Mouse (Mus musculus): ENCODE measurements around the gene Dnmt3a. TPM values are rescaled to one million over a fixed set of nuclear protein-coding genes. Genes with fewer than 3 reads are reported as not detected.
A peak's percentile ranks its signal among the peaks of the same experiment; 100 is the strongest.

The Dnmt3a gene
- polyA plus RNA-seq, 1 experiment from 2014 or later, result 56.5 TPM

DNA sequence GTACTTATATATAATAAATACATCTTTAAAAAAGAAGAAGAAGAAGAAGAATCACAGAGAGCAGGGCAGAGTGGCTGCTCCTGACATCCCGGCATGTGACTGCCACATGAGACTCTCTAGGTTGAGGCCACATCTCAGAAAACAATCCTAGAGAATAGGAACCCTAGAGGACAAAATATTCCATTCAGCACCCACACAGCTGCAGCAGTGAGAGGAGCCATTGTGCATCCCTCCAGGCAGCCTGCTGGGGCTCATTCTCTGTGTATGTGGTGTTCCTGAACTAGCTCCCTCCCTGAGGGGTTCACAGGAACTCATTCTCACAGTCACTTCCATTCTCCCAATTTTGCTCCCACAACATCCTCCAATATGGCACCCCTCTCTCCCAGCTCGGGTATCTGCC is 35.3 kb upstream of the Dnmt3a start:
- 79% methylated on average over 2 of the region's 2 CpGs for WGBS
- ATAC-seq (ENCODE audit: low FRiP score), result no peak

DNA sequence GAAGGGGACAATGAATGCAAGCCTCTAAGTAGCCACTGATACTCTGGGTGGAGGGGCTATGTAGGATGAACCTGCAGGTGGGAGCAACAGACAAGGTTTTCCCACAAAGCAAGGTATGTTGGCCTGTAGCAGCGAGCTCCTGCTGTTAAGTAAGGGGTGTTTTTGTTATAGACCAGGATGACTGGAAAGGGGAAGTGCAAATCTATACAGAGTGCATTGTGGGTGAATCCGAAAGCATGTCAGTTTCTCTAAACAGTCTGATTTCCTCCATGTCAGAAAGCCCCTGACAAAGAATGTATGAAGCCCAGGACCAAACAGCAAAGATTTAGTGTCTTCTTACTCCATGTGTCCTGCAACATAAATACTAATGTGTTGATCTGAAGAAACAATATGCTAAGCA is 34.7 kb upstream of the Dnmt3a start:
- DNase-seq (ENCODE audit: low spot score, missing footprints) (no peak), ATAC-seq (ENCODE audit: low FRiP score) (no peak)
- no peak overlapping the region for H3K9ac ChIP-seq (ENCODE audit: low read length)
- no peaks in the 10 kb centered on the region for H3K36me3 ChIP-seq (ENCODE audit: control insufficient read depth, insufficient read depth, low read length)
- WGBS, result 91% methylated on average over 2 of the region's 2 CpGs
- no peak overlapping the region for H3K4me3 ChIP-seq (ENCODE audit: low read depth, low read length)
- no peak overlapping the region for H3K4me2 ChIP-seq
- no peaks in the 10 kb centered on the region for H3K4me1 ChIP-seq (ENCODE audit: control insufficient read depth, insufficient read depth, low read length)
- H3K27ac ChIP-seq (ENCODE audit: low read depth, low read length), result no peak overlapping the region
- H3K9me3 ChIP-seq (ENCODE audit: control insufficient read depth, low read length), result no peaks in the 10 kb centered on the region
- no peaks in the 10 kb centered on the region for H3K27me3 ChIP-seq (ENCODE audit: control insufficient read depth, insufficient read depth, low read length)

More for the DNA sequence above, 35.3 kb upstream of the Dnmt3a start:
- Histone ChIP-seq H3K4me3 (ENCODE audit: low read depth, low read length) (no peak overlapping the region), H3K9ac (ENCODE audit: low read length) (no peak overlapping the region), H3K9me3 (ENCODE audit: control insufficient read depth, low read length) (no peaks in the 10 kb centered on the region), H3K4me2 (no peak overlapping the region), H3K36me3 (ENCODE audit: control insufficient read depth, insufficient read depth, low read length) (no peaks in the 10 kb centered on the region), H3K27me3 (ENCODE audit: control insufficient read depth, insufficient read depth, low read length) (no peaks in the 10 kb centered on the region), H3K4me1 (ENCODE audit: control insufficient read depth, insufficient read depth, low read length) (no peaks in the 10 kb centered on the region), H3K27ac (ENCODE audit: low read depth, low read length) (no peak overlapping the region)
- DNase-seq (ENCODE audit: low spot score, missing footprints), result no peak

DNA sequence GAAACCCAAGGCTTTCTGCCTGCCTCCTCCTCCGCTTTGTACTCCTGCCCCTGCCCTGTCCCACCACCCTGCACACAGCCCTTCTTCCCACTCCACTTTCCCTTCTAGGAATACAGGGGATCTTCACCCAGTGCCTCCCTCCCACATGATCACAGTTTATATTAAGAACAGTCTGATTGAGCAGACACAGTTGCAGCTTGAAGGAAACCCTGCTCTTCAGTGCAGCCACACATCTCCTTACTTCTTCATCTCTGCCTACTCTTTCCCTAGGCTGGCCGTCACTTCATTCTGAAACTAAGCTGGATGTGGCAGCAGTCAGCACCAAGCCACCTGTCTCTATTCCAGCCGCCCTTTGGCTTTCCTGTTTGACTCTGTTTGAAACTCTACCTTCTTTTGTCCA is 32.2 kb upstream of the Dnmt3a start:
- Histone ChIP-seq H3K9me3 (ENCODE audit: control insufficient read depth, low read length) (no peaks in the 10 kb centered on the region), H3K9ac (ENCODE audit: low read length) (no peak overlapping the region), H3K4me3 (ENCODE audit: low read depth, low read length) (no peak overlapping the region), H3K27ac (ENCODE audit: low read depth, low read length) (no peak overlapping the region), H3K27me3 (ENCODE audit: control insufficient read depth, insufficient read depth, low read length) (no peaks in the 10 kb centered on the region), H3K4me1 (ENCODE audit: control insufficient read depth, insufficient read depth, low read length) (no peaks in the 10 kb centered on the region), H3K4me2 (no peak overlapping the region), H3K36me3 (ENCODE audit: control insufficient read depth, insufficient read depth, low read length) (no peaks in the 10 kb centered on the region)
- 90% methylated on average over 3 of the region's 3 CpGs for WGBS
- no peak for DNase-seq (ENCODE audit: low spot score, missing footprints)
- ATAC-seq (ENCODE audit: low FRiP score), result no peak

DNA sequence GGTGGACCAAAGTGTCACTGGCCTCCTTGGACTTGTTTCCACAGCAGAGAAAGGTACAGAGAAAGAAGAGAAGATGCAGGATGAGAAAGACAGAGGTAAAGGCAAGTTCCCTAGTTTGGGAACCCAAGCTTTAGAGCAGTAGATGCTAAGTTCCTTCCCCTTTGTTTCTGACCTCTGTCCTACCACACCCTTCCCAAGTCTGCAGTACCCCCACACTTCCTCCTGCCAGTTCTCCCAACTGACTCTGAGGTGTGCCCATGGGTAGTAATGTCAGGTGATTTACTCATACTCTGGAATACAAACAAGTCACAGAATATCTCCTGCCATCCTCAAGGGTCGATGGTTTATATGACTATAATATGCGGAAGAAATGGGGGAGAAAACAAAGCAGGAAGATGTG is 29.8 kb upstream of the Dnmt3a start:
- WGBS, result 94% methylated on average over 2 of the region's 2 CpGs

DNA sequence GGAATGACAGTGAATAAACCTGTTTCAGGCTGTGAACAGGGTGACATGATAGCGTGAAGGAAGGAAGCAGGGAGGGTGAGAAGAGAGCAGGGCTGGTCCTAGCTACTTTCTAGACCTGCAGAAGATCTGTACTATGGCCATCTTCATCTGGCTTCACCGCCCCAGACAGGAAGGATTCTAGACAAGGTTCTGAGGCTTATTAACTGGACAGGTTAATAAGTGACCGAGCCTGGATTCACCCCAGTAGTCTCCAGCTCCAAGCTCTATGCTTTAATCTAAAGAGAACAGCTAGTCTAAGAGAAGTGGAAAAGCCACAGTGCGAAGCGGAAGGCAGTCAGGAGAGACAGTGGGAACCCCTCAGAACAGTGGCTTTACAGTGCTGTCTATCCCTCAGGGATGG is 28.1 kb upstream of the Dnmt3a start:
- DNase-seq (ENCODE audit: low spot score, missing footprints) (no peak), ATAC-seq (ENCODE audit: low FRiP score) (no peak)
- Histone ChIP-seq H3K4me2 (no peak overlapping the region), H3K36me3 (ENCODE audit: control insufficient read depth, insufficient read depth, low read length) (no peaks in the 10 kb centered on the region), H3K9me3 (ENCODE audit: control insufficient read depth, low read length) (no peaks in the 10 kb centered on the region), H3K4me1 (ENCODE audit: control insufficient read depth, insufficient read depth, low read length) (peaks cover 18% of the 10 kb centered on the region), H3K4me3 (ENCODE audit: low read depth, low read length) (no peak overlapping the region), H3K27me3 (ENCODE audit: control insufficient read depth, insufficient read depth, low read length) (no peaks in the 10 kb centered on the region), H3K9ac (ENCODE audit: low read length) (no peak overlapping the region), H3K27ac (ENCODE audit: low read depth, low read length) (no peak overlapping the region)
- 93% methylated on average over 5 of the region's 5 CpGs for WGBS

More for the DNA sequence above, 29.8 kb upstream of the Dnmt3a start:
- peaks cover 13% of the 10 kb centered on the region for H3K4me1 ChIP-seq (ENCODE audit: control insufficient read depth, insufficient read depth, low read length)
- H3K9me3 ChIP-seq (ENCODE audit: control insufficient read depth, low read length), result no peaks in the 10 kb centered on the region
- H3K36me3 ChIP-seq (ENCODE audit: control insufficient read depth, insufficient read depth, low read length), result no peaks in the 10 kb centered on the region
- no peaks in the 10 kb centered on the region for H3K27me3 ChIP-seq (ENCODE audit: control insufficient read depth, insufficient read depth, low read length)
- no peak overlapping the region for H3K9ac ChIP-seq (ENCODE audit: low read length)
- no peak overlapping the region for H3K4me3 ChIP-seq (ENCODE audit: low read depth, low read length)
- no peak overlapping the region for H3K4me2 ChIP-seq
- DNase-seq (ENCODE audit: low spot score, missing footprints) (no peak), ATAC-seq (ENCODE audit: low FRiP score) (no peak)
- H3K27ac ChIP-seq (ENCODE audit: low read depth, low read length), result no peak overlapping the region

DNA sequence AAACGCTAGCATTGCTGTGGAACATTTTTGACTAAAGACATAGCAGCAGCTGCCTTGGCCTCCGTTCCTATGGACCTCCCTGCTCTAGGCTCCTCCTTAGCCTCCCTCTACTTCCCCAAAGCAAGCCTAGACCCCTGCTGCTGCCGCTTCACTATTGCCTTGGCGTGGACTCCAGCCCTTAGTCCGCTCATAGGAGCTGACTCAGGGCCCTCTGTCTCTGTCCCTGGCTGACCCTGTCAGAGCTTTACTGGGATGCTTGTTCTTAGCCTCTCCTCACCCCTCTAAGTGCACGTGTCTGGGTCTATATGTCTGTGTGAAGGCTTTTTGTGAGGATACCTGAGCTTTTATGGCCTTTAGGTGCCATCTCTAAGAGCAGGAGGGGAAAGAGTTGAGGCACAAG is 27.5 kb upstream of the Dnmt3a start:
- no peaks in the 10 kb centered on the region for H3K36me3 ChIP-seq (ENCODE audit: control insufficient read depth, insufficient read depth, low read length)
- no peaks in the 10 kb centered on the region for H3K9me3 ChIP-seq (ENCODE audit: control insufficient read depth, low read length)
- ATAC-seq (ENCODE audit: low FRiP score) (no peak), DNase-seq (ENCODE audit: low spot score, missing footprints) (no peak)
- no peak overlapping the region for H3K27ac ChIP-seq (ENCODE audit: low read depth, low read length)
- H3K4me2 ChIP-seq, result no peak overlapping the region
- 84% methylated on average over 6 of the region's 6 CpGs for WGBS
- H3K9ac ChIP-seq (ENCODE audit: low read length), result no peak overlapping the region
- peaks cover 24% of the 10 kb centered on the region for H3K4me1 ChIP-seq (ENCODE audit: control insufficient read depth, insufficient read depth, low read length)
- H3K27me3 ChIP-seq (ENCODE audit: control insufficient read depth, insufficient read depth, low read length), result no peaks in the 10 kb centered on the region
- no peak overlapping the region for H3K4me3 ChIP-seq (ENCODE audit: low read depth, low read length)

DNA sequence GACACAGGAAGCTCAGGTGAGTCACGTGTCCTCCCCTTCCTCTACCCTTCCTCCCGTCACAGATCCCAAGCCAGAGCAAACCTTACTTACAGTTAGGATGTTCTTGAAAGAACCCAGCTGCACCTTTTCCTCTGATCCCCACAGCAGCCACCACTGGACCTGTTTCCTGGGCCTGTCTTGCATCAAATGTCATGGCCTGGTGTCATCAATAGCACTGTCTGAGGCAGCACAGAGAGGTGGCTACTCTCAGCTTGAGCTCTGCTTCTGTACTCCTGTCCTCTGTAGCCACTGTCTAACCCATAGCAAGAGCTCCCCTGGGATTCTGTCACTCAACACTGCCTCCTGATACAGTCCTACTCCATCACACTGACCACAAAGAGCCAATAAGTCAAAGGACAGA is 26.2 kb upstream of the Dnmt3a start:
- no peak overlapping the region for H3K27ac ChIP-seq (ENCODE audit: low read depth, low read length)

GRCm38 (mm10) chr12:3780405-3780891 is 25.4 kb upstream of the Dnmt3a start:
- H3K4me1 ChIP-seq (ENCODE audit: control insufficient read depth, insufficient read depth, low read length), result peaks cover 35% of the 10 kb centered on the region
- H3K9ac ChIP-seq (ENCODE audit: low read length), result no peak overlapping the region
- no peaks in the 10 kb centered on the region for H3K36me3 ChIP-seq (ENCODE audit: control insufficient read depth, insufficient read depth, low read length)
- 10% methylated on average over 8 of the region's 8 CpGs for WGBS
- no peak overlapping the region for H3K4me3 ChIP-seq (ENCODE audit: low read depth, low read length)
- no peaks in the 10 kb centered on the region for H3K27me3 ChIP-seq (ENCODE audit: control insufficient read depth, insufficient read depth, low read length)
- ATAC-seq (ENCODE audit: low FRiP score) (peak; percentile 75), DNase-seq (ENCODE audit: low spot score, missing footprints) (peak; percentile 92)
- H3K27ac ChIP-seq (ENCODE audit: low read depth, low read length), result peak overlapping the region; percentile 49; the same call in 1 of the 2 replicates
- no peak overlapping the region for H3K4me2 ChIP-seq
- H3K9me3 ChIP-seq (ENCODE audit: control insufficient read depth, low read length), result no peaks in the 10 kb centered on the region

More for the DNA sequence above, 26.2 kb upstream of the Dnmt3a start:
- Histone ChIP-seq H3K9me3 (ENCODE audit: control insufficient read depth, low read length) (no peaks in the 10 kb centered on the region), H3K9ac (ENCODE audit: low read length) (no peak overlapping the region), H3K27me3 (ENCODE audit: control insufficient read depth, insufficient read depth, low read length) (no peaks in the 10 kb centered on the region), H3K36me3 (ENCODE audit: control insufficient read depth, insufficient read depth, low read length) (no peaks in the 10 kb centered on the region), H3K4me2 (no peak overlapping the region), H3K4me3 (ENCODE audit: low read depth, low read length) (no peak overlapping the region), H3K4me1 (ENCODE audit: control insufficient read depth, insufficient read depth, low read length) (peaks cover 34% of the 10 kb centered on the region)
- no peak for ATAC-seq (ENCODE audit: low FRiP score)
- no peak for DNase-seq (ENCODE audit: low spot score, missing footprints)
- WGBS, result 76% methylated on average over 2 of the region's 2 CpGs

DNA sequence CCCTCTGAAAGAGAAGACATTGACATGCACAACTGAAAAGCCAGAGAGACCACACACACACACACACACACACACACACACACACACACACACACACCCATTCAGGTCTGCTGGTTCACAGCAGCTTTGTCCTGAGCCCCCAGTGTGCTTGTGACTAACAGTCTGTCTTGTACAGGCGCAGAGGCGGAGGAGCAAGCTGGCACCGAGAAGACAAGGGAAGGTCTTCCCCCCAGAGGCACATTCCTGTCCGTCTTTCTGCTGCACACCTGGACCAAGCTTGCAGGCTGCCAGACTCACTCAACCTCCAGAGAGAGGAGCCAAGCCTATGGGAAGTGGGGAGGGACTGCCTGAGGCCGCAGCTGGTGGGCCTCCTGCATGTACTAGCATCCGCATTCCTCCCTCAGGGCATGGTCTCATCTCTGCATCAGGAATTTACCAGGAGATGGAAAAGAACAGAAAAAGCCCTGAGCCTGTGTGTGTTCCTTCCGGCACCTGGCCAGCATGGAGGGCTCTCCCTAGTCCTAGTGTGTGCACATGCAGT is 24.8 kb upstream of the Dnmt3a start:
- H3K36me3 ChIP-seq (ENCODE audit: control insufficient read depth, insufficient read depth, low read length), result no peaks in the 10 kb centered on the region
- ATAC-seq (ENCODE audit: low FRiP score) (peak; percentile 49), DNase-seq (ENCODE audit: low spot score, missing footprints) (peak; percentile 90)
- no peak overlapping the region for H3K4me3 ChIP-seq (ENCODE audit: low read depth, low read length)
- peaks cover 35% of the 10 kb centered on the region for H3K4me1 ChIP-seq (ENCODE audit: control insufficient read depth, insufficient read depth, low read length)
- no peaks in the 10 kb centered on the region for H3K27me3 ChIP-seq (ENCODE audit: control insufficient read depth, insufficient read depth, low read length)
- H3K4me2 ChIP-seq, result no peak overlapping the region
- 40% methylated on average over 7 of the region's 7 CpGs for WGBS
- no peak overlapping the region for H3K9ac ChIP-seq (ENCODE audit: low read length)
- H3K9me3 ChIP-seq (ENCODE audit: control insufficient read depth, low read length), result no peaks in the 10 kb centered on the region
- H3K27ac ChIP-seq (ENCODE audit: low read depth, low read length), result 0 out of 2 replicates have a peak overlapping the region, but pooled peaks have one; percentile 31

Data from midbrain, embryonic 11.5 days (tissue).